ENCODE assay signal across 23 mouse cellular contexts in the genomic region with DNA sequence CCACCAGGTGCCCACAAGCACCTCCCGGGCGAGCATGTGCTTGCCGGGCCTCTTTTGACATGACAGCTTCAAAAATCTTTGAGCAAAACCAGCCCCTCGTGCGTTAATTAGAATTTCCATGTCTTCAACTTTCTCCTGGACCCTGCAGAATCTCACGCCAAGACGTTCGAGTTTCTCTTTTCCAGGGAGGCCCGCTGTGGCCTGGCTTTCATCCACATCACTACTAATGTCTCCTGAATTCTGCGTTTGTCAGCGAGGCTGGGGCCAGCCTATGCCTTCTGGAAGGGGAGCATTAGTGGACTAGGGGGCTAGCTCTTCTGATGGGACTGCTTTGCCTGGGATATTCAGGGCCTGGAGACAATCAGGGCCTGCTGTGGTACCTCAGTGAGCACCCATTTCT.
A peak's percentile ranks its signal among the peaks of the same experiment; 100 is the strongest.
DNase-seq lines count a peak whose midpoint lies in the region; ATAC-seq lines count a peak whose summit lies in the region.
"Had no signal": no experiment of that assay in that cellular context is flagged by ENCODE, and none has a peak within 500 bp of the region (broad histone marks: within the 10 kb centered on the region; RNA-seq: fewer than 3 reads in every experiment).

No protein-coding gene starts in this region.

- no peaks in the 10 kb centered on the region for H3K27me3 ChIP-seq in heart, embryonic 13.5 days (replicated peaks)
- H3K27me3 ChIP-seq in embryonic facial prominence, embryonic 13.5 days: no peaks in the 10 kb centered on the region
- H3K27me3 ChIP-seq in limb, embryonic 15.5 days: no peaks in the 10 kb centered on the region
- H3K27me3 ChIP-seq: CH12.LX; forebrain, embryonic 15.5 days; heart, embryonic 15.5 days; limb, embryonic 12.5 days had no signal

- no peak for DNase-seq in heart, adult 18-20 months
- DNase-seq in MN1 (ENCODE audit: low spot score): peak; percentile 32
- DNase-seq in kidney, adult 8-10 months: no peak
- DNase-seq in urinary bladder, postnatal 36 days (ENCODE audit: low spot score in 2 of 2): no peak
- DNase-seq: cerebellum, adult 18-20 months; kidney, adult 9 months; kidney, postnatal 36 days; layer of hippocampus, adult 9-11 months; lung, adult 18-20 months; lung, postnatal 14 days; right cerebral cortex, postnatal 4 days; thymus, adult 18-20 months had no signal

- no peak overlapping the region for H3K4me2 ChIP-seq in heart, embryonic 13.5 days
- no peak overlapping the region for H3K4me2 ChIP-seq in embryonic facial prominence, embryonic 13.5 days
- H3K4me2 ChIP-seq in limb, embryonic 15.5 days: no peak overlapping the region
- H3K4me2 ChIP-seq: forebrain, embryonic 15.5 days; heart, embryonic 15.5 days; limb, embryonic 12.5 days had no signal

- peak overlapping the region; percentile 30 for H3K27ac ChIP-seq in heart, embryonic 13.5 days (replicated peaks)
- peak overlapping the region; percentile 51 for H3K27ac ChIP-seq in embryonic facial prominence, embryonic 13.5 days
- peak overlapping the region; percentile 55 for H3K27ac ChIP-seq in limb, embryonic 15.5 days
- H3K27ac ChIP-seq: forebrain, embryonic 15.5 days; heart, embryonic 15.5 days; hindbrain, embryonic 10.5 days; hindbrain, postnatal 0 days; left cerebral cortex, adult 2 months; limb, embryonic 12.5 days had no signal

- H3K4me3 ChIP-seq in heart, embryonic 13.5 days: no peak overlapping the region
- no peak overlapping the region for H3K4me3 ChIP-seq in embryonic facial prominence, embryonic 13.5 days
- no peak overlapping the region for H3K4me3 ChIP-seq in limb, embryonic 15.5 days
- H3K4me3 ChIP-seq: forebrain, embryonic 15.5 days; heart, embryonic 15.5 days; hindbrain, embryonic 10.5 days; left cerebral cortex, adult 2 months; limb, embryonic 12.5 days had no signal

- H3K9ac ChIP-seq in heart, embryonic 13.5 days: no peak overlapping the region
- no peak overlapping the region for H3K9ac ChIP-seq in embryonic facial prominence, embryonic 13.5 days
- no peak overlapping the region for H3K9ac ChIP-seq in limb, embryonic 15.5 days
- H3K9ac ChIP-seq: forebrain, embryonic 15.5 days; heart, embryonic 15.5 days; limb, embryonic 12.5 days had no signal

- no peak for ATAC-seq in heart, embryonic 13.5 days (ENCODE audit: extremely low read depth, insufficient number of reproducible peaks, low FRiP score, low TSS enrichment)
- no peak for ATAC-seq in embryonic facial prominence, embryonic 13.5 days (ENCODE audit: insufficient number of reproducible peaks, insufficient read depth, low FRiP score, low TSS enrichment, low read depth)
- ATAC-seq in limb, embryonic 15.5 days (ENCODE audit: insufficient number of reproducible peaks, low FRiP score, low TSS enrichment, low read depth): no peak
- no peak for ATAC-seq in megakaryocyte-erythroid progenitor cell, adult 5-6 weeks (replicated peaks; ENCODE audit: low FRiP score, low TSS enrichment, poor library complexity, severe bottlenecking)
- ATAC-seq: forebrain, embryonic 15.5 days; hindbrain, postnatal 0 days had no signal

- H3K36me3 ChIP-seq in heart, embryonic 13.5 days: peaks cover 5% of the 10 kb centered on the region
- no peaks in the 10 kb centered on the region for H3K36me3 ChIP-seq in embryonic facial prominence, embryonic 13.5 days
- H3K36me3 ChIP-seq in limb, embryonic 15.5 days: no peaks in the 10 kb centered on the region
- H3K36me3 ChIP-seq: forebrain, embryonic 15.5 days; heart, embryonic 15.5 days had no signal

- peaks cover 69% of the 10 kb centered on the region for H3K4me1 ChIP-seq in heart, embryonic 13.5 days
- peaks cover 57% of the 10 kb centered on the region for H3K4me1 ChIP-seq in embryonic facial prominence, embryonic 13.5 days
- peaks cover 45% of the 10 kb centered on the region for H3K4me1 ChIP-seq in limb, embryonic 15.5 days
- H3K4me1 ChIP-seq: forebrain, embryonic 15.5 days had no signal

- no peaks in the 10 kb centered on the region for H3K9me3 ChIP-seq in heart, embryonic 13.5 days
- H3K9me3 ChIP-seq in embryonic facial prominence, embryonic 13.5 days: no peaks in the 10 kb centered on the region
- no peaks in the 10 kb centered on the region for H3K9me3 ChIP-seq in limb, embryonic 15.5 days
- H3K9me3 ChIP-seq: forebrain, embryonic 15.5 days; heart, embryonic 15.5 days; limb, embryonic 12.5 days had no signal

- WGBS in heart, embryonic 13.5 days: 49% methylated on average over 11 of the region's 11 CpGs
- 70% methylated on average over 11 of the region's 11 CpGs for WGBS in embryonic facial prominence, embryonic 13.5 days
- 41% methylated on average over 11 of the region's 11 CpGs for WGBS in limb, embryonic 15.5 days
